Mouse (Mus musculus) thymus, adult 2 months (tissue): ENCODE data around the gene Stra6l.

Source experiments
- CTCF ChIP-seq: fragments of 200-500 bp; IDR thresholded peaks from 2 replicates; pipeline ENCODE4 v1.5.1; 2012; ENCODE audit warnings: mild to moderate bottlenecking, control low read depth, low read length, moderate library complexity, borderline replicate concordance; ENCODE audit not compliant: control insufficient read depth, poor library complexity, insufficient read depth; ENCODE audit errors: extremely low read depth
- POLR2A ChIP-seq: fragments of 200-500 bp; IDR thresholded peaks from 2 replicates; pipeline ENCODE4 v1.6.1; 2012; ENCODE audit warnings: mild to moderate bottlenecking, low read length, control low read depth, moderate library complexity; ENCODE audit not compliant: control insufficient read depth, poor library complexity, insufficient read depth; ENCODE audit errors: extremely low read depth

DNA sequence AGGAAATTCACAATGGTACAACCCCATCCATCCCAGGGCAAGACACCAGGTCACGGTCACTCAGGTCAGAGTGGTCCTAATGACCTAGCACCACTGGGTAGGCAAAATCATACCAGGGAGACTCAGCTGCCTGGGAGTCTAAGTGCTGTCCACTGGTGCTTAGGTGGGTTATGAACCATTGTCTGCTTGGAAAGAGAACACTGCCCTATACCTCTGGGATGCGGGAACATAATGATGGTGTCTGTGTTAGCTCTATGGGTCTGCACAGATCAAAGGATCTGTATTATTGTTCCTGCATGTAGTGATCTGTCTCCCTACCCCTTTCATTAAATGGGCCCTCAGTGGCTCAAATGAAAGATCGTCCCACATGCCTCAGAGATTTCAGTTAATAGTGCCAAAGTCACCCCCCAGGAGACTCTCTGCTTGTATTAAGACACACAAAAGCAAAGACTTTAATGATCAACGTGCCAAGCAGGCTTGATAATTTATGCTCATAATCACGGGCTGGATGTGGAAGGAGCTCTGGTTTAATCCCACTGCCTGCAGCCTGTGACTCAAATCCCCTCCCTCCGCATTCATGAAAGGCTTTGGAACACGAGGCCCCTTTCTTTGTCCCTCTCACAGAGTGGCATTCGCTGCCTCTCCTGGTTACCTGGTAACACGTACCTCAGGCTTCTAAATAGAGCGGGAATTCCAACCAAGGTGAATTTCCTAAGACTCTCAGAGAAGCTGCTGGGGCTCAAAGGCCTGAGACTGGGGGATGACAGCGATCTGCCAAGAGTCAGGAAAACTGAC, 25.5 kb upstream of the Stra6l start:
- no peak for TF ChIP-seq CTCF
- TF ChIP-seq POLR2A = no peak
